Mouse (Mus musculus): ENCODE data around the gene Nek5. TPM values are rescaled to one million over a fixed set of nuclear protein-coding genes. Genes with fewer than 3 reads are reported as not detected.

Gene Nek5
- polyA plus RNA-seq, 1 experiment, result not detected

- Histone ChIP-seq H3K4me1 (ENCODE audit: control insufficient read depth) (peaks cover 14% of the 10 kb centered on the region), H3K9me3 (ENCODE audit: control insufficient read depth, low read length) (no peaks in the 10 kb centered on the region), H3K36me3 (ENCODE audit: control insufficient read depth) (peaks cover 57% of the 10 kb centered on the region), H3K27me3 (ENCODE audit: control insufficient read depth) (no peaks in the 10 kb centered on the region), H3K4me3 (replicated peaks) (no peak overlapping the region)
- no peak for TF ChIP-seq GATA1 (IDR thresholded peaks at IDR 0.05; ENCODE audit: low read length)
- no peak for TF ChIP-seq TAL1 (IDR thresholded peaks at IDR 0.05; ENCODE audit: low read length)
These were observed 87.8 kb downstream of the Nek5 start for GRCm38 (mm10) chr8:22037022-22037421.

GRCm38 (mm10) chr8:22036137-22036536 is 88.7 kb downstream of the Nek5 start:
- no peak for TF ChIP-seq GATA1 (IDR thresholded peaks at IDR 0.05; ENCODE audit: low read length)
- TF ChIP-seq TAL1 (IDR thresholded peaks at IDR 0.05; ENCODE audit: low read length), result no peak
- no peaks in the 10 kb centered on the region for H3K9me3 ChIP-seq (ENCODE audit: control insufficient read depth, low read length)
- peaks cover 58% of the 10 kb centered on the region for H3K36me3 ChIP-seq (ENCODE audit: control insufficient read depth)
- H3K4me3 ChIP-seq (replicated peaks), result no peak overlapping the region
- H3K4me1 ChIP-seq (ENCODE audit: control insufficient read depth), result peaks cover 13% of the 10 kb centered on the region
- H3K27me3 ChIP-seq (ENCODE audit: control insufficient read depth), result no peaks in the 10 kb centered on the region

- Histone ChIP-seq H3K4me1 (ENCODE audit: control insufficient read depth) (no peaks in the 10 kb centered on the region), H3K36me3 (ENCODE audit: control insufficient read depth) (peaks cover 60% of the 10 kb centered on the region), H3K9me3 (ENCODE audit: control insufficient read depth, low read length) (no peaks in the 10 kb centered on the region), H3K4me3 (replicated peaks) (no peak overlapping the region), H3K27me3 (ENCODE audit: control insufficient read depth) (no peaks in the 10 kb centered on the region)
- no peak for TF ChIP-seq TAL1 (IDR thresholded peaks at IDR 0.05; ENCODE audit: low read length)
- TF ChIP-seq GATA1 (IDR thresholded peaks at IDR 0.05; ENCODE audit: low read length), result no peak
These were observed 93.9 kb downstream of the Nek5 start for GRCm38 (mm10) chr8:22030990-22031389.

GRCm38 (mm10) chr8:22028973-22029372 is 95.9 kb downstream of the Nek5 start:
- TF ChIP-seq GATA1 (IDR thresholded peaks at IDR 0.05; ENCODE audit: low read length) (no peak), TAL1 (IDR thresholded peaks at IDR 0.05; ENCODE audit: low read length) (no peak)
- Histone ChIP-seq H3K4me3 (replicated peaks) (no peak overlapping the region), H3K27me3 (ENCODE audit: control insufficient read depth) (no peaks in the 10 kb centered on the region)

GRCm38 (mm10) chr8:22025241-22025640 is 99.6 kb downstream of the Nek5 start:
- TF ChIP-seq TAL1 (IDR thresholded peaks at IDR 0.05; ENCODE audit: low read length) (no peak), GATA1 (IDR thresholded peaks at IDR 0.05; ENCODE audit: low read length) (no peak)
- Histone ChIP-seq H3K4me3 (replicated peaks) (no peak overlapping the region), H3K9me3 (ENCODE audit: control insufficient read depth, low read length) (no peaks in the 10 kb centered on the region), H3K36me3 (ENCODE audit: control insufficient read depth) (peaks cover 91% of the 10 kb centered on the region), H3K27me3 (ENCODE audit: control insufficient read depth) (no peaks in the 10 kb centered on the region), H3K4me1 (ENCODE audit: control insufficient read depth) (no peaks in the 10 kb centered on the region)

More at GRCm38 (mm10) chr8:22028973-22029372, 95.9 kb downstream of the Nek5 start:
- no peaks in the 10 kb centered on the region for H3K4me1 ChIP-seq (ENCODE audit: control insufficient read depth)
- peaks cover 68% of the 10 kb centered on the region for H3K36me3 ChIP-seq (ENCODE audit: control insufficient read depth)
- no peaks in the 10 kb centered on the region for H3K9me3 ChIP-seq (ENCODE audit: control insufficient read depth, low read length)

Other genes starting within 250 kb of the Nek5 start
- gene Defb9, start 239.6 kb downstream of the Nek5 start, polyA plus RNA-seq (2012), result not detected in 2 replicates
- gene Defb11, start 218.6 kb downstream of the Nek5 start, polyA plus RNA-seq (2012), result not detected in 2 replicates
- gene Defb15, start 192.3 kb downstream of the Nek5 start, polyA plus RNA-seq (2012), result not detected in 2 replicates
- gene Defb35, start 186.7 kb downstream of the Nek5 start, polyA plus RNA-seq (2012), result not detected in 2 replicates
- not detected in 2 replicates for gene Defb13, start 178.3 kb downstream of the Nek5 start, polyA plus RNA-seq (2012)
- gene Fam90a1a, start 166.3 kb downstream of the Nek5 start, polyA plus RNA-seq (2012), result not detected in 2 replicates
- gene Ccdc70, start 155.3 kb downstream of the Nek5 start, polyA plus RNA-seq (2012), result not detected in 2 replicates
- gene Atp7b, start 64.7 kb downstream of the Nek5 start, polyA plus RNA-seq (2012), result 0.38 and 0.42 TPM in 2 replicates
- 0.01 TPM in 2 replicates for gene Alg11, start 64.3 kb downstream of the Nek5 start, polyA plus RNA-seq (2012)
- gene Nek3, start 41.4 kb upstream of the Nek5 start, polyA plus RNA-seq (2012), result 0.05 and 0.11 TPM in 2 replicates
- gene Ckap2, start 60.8 kb upstream of the Nek5 start, polyA plus RNA-seq (2012), result 1.2 and 1.4 TPM in 2 replicates
- gene Vps36, start 67.8 kb upstream of the Nek5 start, polyA plus RNA-seq (2012), result 0.13 and 0.15 TPM in 2 replicates
- gene Thsd1, start 102.3 kb upstream of the Nek5 start, polyA plus RNA-seq (2012), result not detected in 2 replicates
- not detected in 2 replicates for gene Tpte, start 158.4 kb upstream of the Nek5 start, polyA plus RNA-seq (2012)

Measured in erythroblast, embryonic 14.5 days (primary cell).